Mouse (Mus musculus): ENCODE data around the gene Mier1. TPM values are rescaled to one million over a fixed set of nuclear protein-coding genes. Genes with fewer than 3 reads are reported as not detected.
A peak's percentile ranks its signal among the peaks of the same experiment; 100 is the strongest.

The Mier1 gene
- polyA plus RNA-seq, 1 experiment from 2014 or later: 29.5 TPM

DNA sequence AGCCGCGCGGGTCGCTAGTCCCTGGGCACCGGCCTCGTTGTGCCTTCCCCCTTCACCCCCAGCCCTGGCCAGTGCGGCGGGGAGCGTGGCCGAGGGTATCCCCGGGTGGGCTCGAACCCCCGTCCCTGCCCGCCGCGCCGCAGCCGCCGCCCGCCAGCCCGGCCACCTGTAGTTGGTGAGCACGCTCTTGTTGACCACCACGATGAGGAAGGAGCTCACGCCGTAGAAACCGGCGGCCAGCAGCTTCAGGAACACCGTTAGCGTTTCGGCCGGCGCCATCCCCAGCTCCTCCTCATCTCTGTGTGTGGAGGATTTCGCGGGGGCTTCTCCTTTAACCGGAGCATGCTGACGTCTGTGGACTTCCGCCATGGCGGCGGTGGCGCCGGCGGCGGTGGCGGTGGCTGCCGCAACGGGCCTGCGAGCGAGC is 100.3 kb downstream of the Mier1 start:
- Histone ChIP-seq H3K4me3 (ENCODE audit: low read depth, low read length) (peak overlapping the region; percentile 98), H3K9me3 (ENCODE audit: control insufficient read depth) (no peaks in the 10 kb centered on the region), H3K27me3 (replicated peaks; ENCODE audit: control insufficient read depth, insufficient read depth, low read length) (no peaks in the 10 kb centered on the region), H3K27ac (ENCODE audit: low read depth, low read length) (peak overlapping the region; percentile 96), H3K4me1 (replicated peaks; ENCODE audit: control insufficient read depth, insufficient read depth, low read length) (no peaks in the 10 kb centered on the region), H3K9ac (ENCODE audit: low read depth, low read length) (peak overlapping the region; percentile 97), H3K4me2 (replicated peaks; ENCODE audit: low read depth) (peak overlapping the region; percentile 93), H3K36me3 (ENCODE audit: control insufficient read depth, insufficient read depth) (peaks cover 7% of the 10 kb centered on the region)
- no peak for TF ChIP-seq CTCF (IDR thresholded peaks at IDR 0.05; ENCODE audit: low read depth)
- peak; percentile 53; the same call in 1 of the 2 replicates for ATAC-seq
- WGBS: 0% methylated on average over 48 of the region's 48 CpGs

Other genes starting within 250 kb of the Mier1 start
- 0.47 and 0.89 TPM in 2 replicates for gene Tctex1d1, start 135.8 kb upstream of the Mier1 start, polyA plus RNA-seq (2015; fragmentation: Nextera tagmentation; extraction: Ambion mirVana)
- 14.0 and 18.0 TPM in 2 replicates for gene Insl5, start 87.5 kb upstream of the Mier1 start, polyA plus RNA-seq (2015; fragmentation: Nextera tagmentation; extraction: Ambion mirVana)
- gene Wdr78, start 165 bp downstream of the Mier1 start, polyA plus RNA-seq (2015; fragmentation: Nextera tagmentation; extraction: Ambion mirVana): 0.30 and 0.37 TPM in 2 replicates
- gene Slc35d1, start 100.8 kb downstream of the Mier1 start, polyA plus RNA-seq (2015; fragmentation: Nextera tagmentation; extraction: Ambion mirVana): 10.5 and 11.5 TPM in 2 replicates
- gene 4921539E11Rik, start 176.5 kb downstream of the Mier1 start, polyA plus RNA-seq (2015; fragmentation: Nextera tagmentation; extraction: Ambion mirVana): not detected in 2 replicates
- 12.3 and 12.7 TPM in 2 replicates for gene Oma1, start 199.4 kb downstream of the Mier1 start, polyA plus RNA-seq (2015; fragmentation: Nextera tagmentation; extraction: Ambion mirVana)

All from intestine, postnatal 0 days (tissue).